Mouse (Mus musculus): ENCODE results near the gene Pstk.
"Not testable (repeated sequence)": the region's sequence is repeated elsewhere in the genome, so short reads cannot be mapped to it uniquely, and the experiment has no call there.

Pstk gene

GRCm38 (mm10) chr7:131416742-131417141 lies 45.8 kb downstream of the Pstk start:
- in situ Hi-C loops (cut with MboI) = not testable (repeated sequence)

- in situ Hi-C loops (cut with MboI) = no loop called here
These were observed 46.7 kb downstream of the Pstk start for GRCm38 (mm10) chr7:131417605-131418004.

- in situ Hi-C loops (cut with MboI) = no loop called here
These were observed 54.0 kb downstream of the Pstk start for GRCm38 (mm10) chr7:131424912-131425311.

- in situ Hi-C loops (cut with MboI) = no loop called here
These were observed 56.4 kb downstream of the Pstk start for GRCm38 (mm10) chr7:131427331-131427730.

GRCm38 (mm10) chr7:131432244-131432643 lies 61.3 kb downstream of the Pstk start:
- in situ Hi-C loops (cut with MboI) = no loop called here

GRCm38 (mm10) chr7:131434276-131434675 lies 63.3 kb downstream of the Pstk start:
- in situ Hi-C loops (cut with MboI) = no loop called here

GRCm38 (mm10) chr7:131437051-131437450 lies 66.1 kb downstream of the Pstk start:
- in situ Hi-C loops (cut with MboI) = no loop called here
